Mouse (Mus musculus) heart, embryonic 11.5 days (tissue): ENCODE results near the gene Naga. TPM values are rescaled to one million over a fixed set of nuclear protein-coding genes. Genes with fewer than 3 reads are reported as not detected.

Source experiments
- ATAC-seq: fragments of 200-750 bp; cut with Nextera tagmentation; replicated peaks from 2 replicates; pipeline ENCODE4 v1.8.0; 2017; ENCODE audit warnings: moderate library complexity; ENCODE audit not compliant: insufficient number of reproducible peaks, low FRiP score, low TSS enrichment
- H3K27ac ChIP-seq: fragments of 300-500 bp; sonication (generic); 2 replicates; pipeline ENCODE4 v1.5.1; 2014; ENCODE audit warnings: mild to moderate bottlenecking, low read depth, low read length
- H3K27me3 ChIP-seq: fragments of 300-500 bp; sonication (generic); 2 replicates; pipeline ENCODE4 v1.6.1; 2014; ENCODE audit warnings: mild to moderate bottlenecking, low read length, mixed read lengths; ENCODE audit not compliant: control insufficient read depth, insufficient read depth
- H3K36me3 ChIP-seq: fragments of 300-500 bp; sonication (generic); 2 replicates; pipeline ENCODE4 v1.6.1; 2014; ENCODE audit warnings: mild to moderate bottlenecking, low read length, moderate library complexity, mixed read lengths; ENCODE audit not compliant: control insufficient read depth, insufficient read depth
- H3K4me1 ChIP-seq: fragments of 300-500 bp; sonication (generic); 2 replicates; pipeline ENCODE4 v1.6.1; 2014; ENCODE audit warnings: low read length; ENCODE audit not compliant: control insufficient read depth, insufficient read depth
- H3K4me2 ChIP-seq: fragments of 300-500 bp; sonication (generic); 2 replicates; pipeline ENCODE4 v1.6.1; 2014; ENCODE audit warnings: mild to moderate bottlenecking, moderate library complexity
- H3K4me3 ChIP-seq: fragments of 300-500 bp; sonication (generic); 2 replicates; pipeline ENCODE4 v1.5.1; 2014; ENCODE audit warnings: low read depth, low read length
- H3K9ac ChIP-seq: fragments of 300-500 bp; sonication (generic); 2 replicates; pipeline ENCODE4 v1.6.1; 2014; ENCODE audit warnings: mild to moderate bottlenecking, low read depth, low read length, moderate library complexity
- H3K9me3 ChIP-seq: fragments of 300-500 bp; sonication (generic); replicated peaks from 2 replicates; pipeline ENCODE4 v1.6.1; 2016; ENCODE audit warnings: low read length; ENCODE audit not compliant: control insufficient read depth
- WGBS: fragments of 180-500 bp; shearing (Covaris S2); extraction: QIAGEN DNeasy Blood & Tissue Kit; methylation state at CpG from one replicate; pipeline ENCODE4 v1.1.7; 2014; ENCODE audit not compliant: insufficient replicate concordance; 5-methylcytosine and 5-hydroxymethylcytosine counted together
- polyA plus RNA-seq: library from polyadenylated mRNA; unstranded; fragments of >200 nt; fragmentation: Nextera tagmentation; extraction: Ambion mirVana; gene quantifications from 2 replicates; pipeline ENCODE4 v1.2.1, GENCODE M21; 2014

Gene Naga
- polyA plus RNA-seq, 1 experiment from 2014 or later: 38.7 TPM

DNA sequence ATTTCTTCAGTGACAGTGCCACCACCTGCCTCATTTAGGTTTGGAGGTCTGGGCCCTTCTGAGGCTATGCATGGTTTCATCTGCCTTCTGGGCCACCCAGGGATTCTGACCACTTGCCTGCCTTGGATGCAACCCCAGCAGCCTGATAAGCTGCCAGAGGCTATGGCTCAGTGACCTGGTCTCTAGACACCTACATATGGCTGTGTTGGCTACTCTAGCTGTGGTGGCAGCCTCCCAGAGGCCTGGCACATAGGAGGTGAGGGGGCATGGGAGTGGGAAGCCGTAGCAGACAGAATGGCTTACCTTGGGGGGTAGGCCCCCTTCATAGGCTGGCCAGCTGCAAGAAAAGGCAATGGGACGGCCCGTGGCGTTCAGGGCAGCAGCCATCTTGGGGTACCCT, 3.5 kb downstream of the Naga start:
- no peak for ATAC-seq
- Histone ChIP-seq H3K9me3 (no peaks in the 10 kb centered on the region), H3K27me3 (no peaks in the 10 kb centered on the region), H3K4me1 (peaks cover 19% of the 10 kb centered on the region), H3K4me3 (no peak overlapping the region), H3K4me2 (no peak overlapping the region), H3K27ac (no peak overlapping the region), H3K9ac (no peak overlapping the region), H3K36me3 (peaks cover 8% of the 10 kb centered on the region)
- WGBS: 91% methylated on average over 4 of the region's 4 CpGs

DNA sequence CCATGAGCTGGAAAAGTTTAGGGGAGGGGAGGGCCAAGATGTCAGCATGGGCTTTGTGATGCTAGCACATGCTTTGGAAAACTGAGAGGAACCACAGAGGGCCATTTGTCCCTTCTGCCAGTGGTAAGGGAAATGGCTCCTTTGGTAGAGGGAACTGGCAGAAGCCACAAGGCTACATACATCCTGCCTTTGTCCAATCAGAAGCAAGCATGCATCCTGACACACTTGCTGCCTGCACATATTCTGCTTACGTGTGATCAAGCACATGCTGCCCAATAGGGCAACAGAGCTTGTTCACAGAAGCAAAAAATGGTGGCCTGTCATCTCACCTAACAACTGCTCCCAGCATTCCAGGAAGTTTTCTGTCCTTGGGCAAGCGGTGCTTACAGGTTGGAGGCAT, 13.3 kb downstream of the Naga start:
- H3K27ac ChIP-seq: no peak overlapping the region
- peaks cover 3% of the 10 kb centered on the region; the same call in 1 of the 2 replicates for H3K36me3 ChIP-seq
- no peak overlapping the region for H3K4me3 ChIP-seq
- no peak for ATAC-seq
- no peaks in the 10 kb centered on the region for H3K4me1 ChIP-seq
- H3K9me3 ChIP-seq: no peaks in the 10 kb centered on the region
- WGBS: 70% methylated on average over 2 of the region's 2 CpGs
- H3K27me3 ChIP-seq: no peaks in the 10 kb centered on the region
- H3K4me2 ChIP-seq: no peak overlapping the region
- no peak overlapping the region for H3K9ac ChIP-seq

DNA sequence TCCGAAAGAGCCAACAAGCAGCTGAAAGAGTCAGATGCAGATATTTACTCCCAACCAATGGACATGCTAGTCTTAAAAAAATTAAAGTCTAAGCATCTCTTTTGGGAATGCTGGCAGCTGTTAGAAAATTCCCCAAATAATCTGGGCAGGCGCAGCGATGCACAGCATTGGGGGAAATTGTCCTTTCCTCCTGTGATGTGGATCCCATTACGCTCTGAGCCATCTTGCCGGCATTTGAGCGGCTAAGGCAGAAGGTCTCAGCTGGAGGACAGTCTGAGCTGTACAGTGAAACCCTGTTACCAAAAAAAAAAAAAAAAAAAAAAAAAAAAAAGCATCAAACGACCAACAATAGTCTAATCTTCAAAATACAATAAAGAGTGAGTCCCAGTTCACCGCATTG, 16.5 kb downstream of the Naga start:
- no peak for ATAC-seq
- H3K4me3 ChIP-seq: no peak overlapping the region
- no peak overlapping the region for H3K9ac ChIP-seq
- no peak overlapping the region for H3K4me2 ChIP-seq
- H3K27ac ChIP-seq: no peak overlapping the region
- H3K36me3 ChIP-seq: no peaks in the 10 kb centered on the region
- no peaks in the 10 kb centered on the region for H3K27me3 ChIP-seq
- H3K9me3 ChIP-seq: no peaks in the 10 kb centered on the region
- H3K4me1 ChIP-seq: no peaks in the 10 kb centered on the region
- WGBS: 82% methylated on average over 8 of the region's 8 CpGs

DNA sequence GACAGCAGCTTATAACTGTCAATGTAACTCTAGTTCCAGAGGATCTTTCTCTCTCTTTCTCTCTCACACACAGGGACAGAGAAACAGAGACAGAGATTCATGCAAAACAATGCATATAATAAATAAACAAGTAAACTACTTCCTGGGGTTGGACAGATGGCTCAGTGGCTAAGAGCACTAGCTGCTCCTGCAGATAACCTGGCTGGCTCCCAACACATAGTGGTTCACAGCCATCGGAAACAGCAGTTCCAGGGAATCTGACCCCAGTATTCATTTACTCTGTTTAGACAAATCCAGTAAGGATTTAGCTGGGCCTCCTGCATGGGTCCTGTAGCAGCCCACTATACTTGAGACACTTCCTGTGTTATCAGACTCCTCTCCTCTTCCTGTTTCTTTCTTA, 19.1 kb downstream of the Naga start:
- WGBS: 56% methylated on average over 1 of the region's 1 CpGs
- no peak overlapping the region for H3K9ac ChIP-seq
- no peak overlapping the region for H3K4me2 ChIP-seq
- H3K27me3 ChIP-seq: no peaks in the 10 kb centered on the region
- no peaks in the 10 kb centered on the region for H3K36me3 ChIP-seq
- no peak overlapping the region for H3K27ac ChIP-seq
- no peaks in the 10 kb centered on the region for H3K9me3 ChIP-seq
- no peak overlapping the region for H3K4me3 ChIP-seq
- H3K4me1 ChIP-seq: no peaks in the 10 kb centered on the region
- no peak for ATAC-seq

DNA sequence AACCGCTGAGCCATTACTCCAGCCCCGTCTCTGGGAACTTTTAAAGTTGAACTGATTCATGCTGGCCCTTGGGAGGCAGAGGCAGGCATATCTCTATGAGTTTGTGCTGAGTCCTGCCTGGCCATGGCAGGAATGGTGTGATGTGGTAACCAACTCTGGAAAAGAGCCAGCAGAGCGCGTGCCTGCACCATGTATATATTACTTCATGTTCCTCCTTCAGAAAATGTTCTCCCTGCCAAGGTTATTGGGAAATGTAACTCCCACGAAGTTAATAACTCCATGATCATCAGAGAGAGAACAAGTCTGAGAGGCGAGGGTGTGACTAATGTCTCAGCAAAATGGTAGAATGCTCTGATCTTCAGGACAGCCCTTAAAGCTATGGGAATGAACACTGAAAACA, 20.9 kb downstream of the Naga start:
- Histone ChIP-seq H3K4me3 (no peak overlapping the region), H3K4me1 (no peaks in the 10 kb centered on the region), H3K36me3 (no peaks in the 10 kb centered on the region), H3K9ac (no peak overlapping the region), H3K27me3 (no peaks in the 10 kb centered on the region), H3K27ac (no peak overlapping the region), H3K9me3 (no peaks in the 10 kb centered on the region), H3K4me2 (no peak overlapping the region)
- no peak for ATAC-seq
- WGBS: 85% methylated on average over 6 of the region's 6 CpGs

DNA sequence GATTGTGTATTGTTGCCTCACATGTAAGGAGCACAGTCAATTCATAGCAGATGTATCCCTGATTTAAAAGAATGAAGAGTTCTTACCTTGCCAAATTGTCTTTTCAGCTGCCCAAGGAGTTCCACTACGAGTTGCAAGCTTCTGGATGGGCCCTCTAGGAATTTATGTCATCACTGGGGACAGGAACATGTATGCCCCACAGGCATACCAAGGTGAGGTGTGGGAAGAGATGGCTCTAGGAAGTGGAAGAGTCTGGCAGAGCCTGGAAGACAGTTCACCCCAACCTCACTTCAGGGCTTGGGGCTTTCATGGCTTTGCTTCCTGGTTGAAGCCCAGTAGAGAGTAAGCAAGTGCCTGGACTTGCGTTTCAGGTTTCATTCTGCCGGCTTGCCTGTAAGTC, 30.3 kb downstream of the Naga start:
- Histone ChIP-seq H3K36me3 (no peaks in the 10 kb centered on the region), H3K4me1 (no peaks in the 10 kb centered on the region), H3K9ac (no peak overlapping the region), H3K27ac (no peak overlapping the region), H3K4me3 (no peak overlapping the region), H3K4me2 (no peak overlapping the region), H3K27me3 (no peaks in the 10 kb centered on the region), H3K9me3 (no peaks in the 10 kb centered on the region)
- WGBS: 77% methylated on average over 3 of the region's 3 CpGs
- ATAC-seq: no peak

DNA sequence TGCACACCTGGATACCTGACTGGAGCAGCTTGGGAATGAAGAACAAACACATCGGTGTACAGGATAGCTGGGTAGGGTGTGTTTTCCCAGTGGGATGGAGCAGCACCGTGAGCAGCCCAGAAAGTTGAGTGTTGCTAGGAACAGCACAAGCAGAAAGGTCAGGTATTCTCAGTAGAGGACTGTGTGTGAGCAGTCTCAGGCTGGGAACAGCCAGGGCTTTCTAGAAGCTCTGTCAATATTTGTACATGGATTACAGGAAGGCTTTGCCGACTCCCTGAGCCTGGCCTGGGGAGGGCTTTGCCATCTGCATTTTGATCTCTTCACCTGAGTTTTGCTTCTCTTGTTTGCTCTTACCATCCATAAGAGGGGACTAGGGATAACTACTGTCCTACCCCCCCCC, 31.6 kb downstream of the Naga start:
- no peaks in the 10 kb centered on the region for H3K27me3 ChIP-seq
- no peak overlapping the region for H3K4me3 ChIP-seq
- H3K36me3 ChIP-seq: no peaks in the 10 kb centered on the region
- H3K4me2 ChIP-seq: no peak overlapping the region
- ATAC-seq: no peak
- H3K9ac ChIP-seq: no peak overlapping the region
- no peaks in the 10 kb centered on the region for H3K4me1 ChIP-seq
- no peak overlapping the region for H3K27ac ChIP-seq
- WGBS: 68% methylated on average over 3 of the region's 3 CpGs
- H3K9me3 ChIP-seq: no peaks in the 10 kb centered on the region

DNA sequence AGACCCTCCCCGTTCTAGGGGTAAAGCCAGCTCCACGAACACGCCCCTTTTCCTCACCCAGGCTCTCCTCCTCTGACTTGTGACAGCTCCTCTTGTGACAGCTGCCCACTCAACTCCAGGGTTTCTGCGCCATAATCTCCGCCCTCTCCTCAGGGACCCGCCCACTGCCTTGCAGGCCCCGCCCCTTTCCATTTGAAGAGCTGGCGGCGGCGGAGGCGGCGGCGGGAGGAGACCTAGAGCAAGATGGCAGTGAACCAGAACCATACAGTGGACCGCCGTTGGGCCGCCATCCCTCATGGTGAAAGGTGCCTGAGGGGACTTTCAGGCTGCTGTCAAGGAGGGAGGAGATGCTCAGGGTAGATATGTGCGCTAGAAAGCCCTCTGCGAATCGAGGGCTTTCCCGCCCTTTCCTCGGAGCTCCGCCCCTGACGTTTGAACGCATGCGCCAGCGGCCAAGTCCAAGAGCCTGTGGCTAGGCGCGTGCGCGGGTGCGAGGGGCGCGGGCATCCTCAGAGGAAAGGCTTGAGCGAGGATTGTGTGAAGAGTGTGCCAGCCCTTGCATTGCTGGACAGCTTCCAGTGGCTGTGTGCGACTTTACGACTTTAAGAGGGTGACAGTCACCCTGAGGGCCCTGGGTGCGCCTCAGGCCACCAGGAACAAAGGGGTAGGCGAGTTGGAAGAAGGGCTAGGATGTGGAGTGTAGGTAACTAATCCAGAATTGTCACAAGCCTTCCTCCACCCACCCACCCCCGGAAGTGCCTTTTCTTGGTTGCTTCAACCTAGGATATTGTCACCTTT, 39.8 kb downstream of the Naga start, which contains the start of gene Wbp2nl:
Wbp2nl (plus strand) TSS at position 191 of the 798 bp plus-strand sequence.
- H3K9me3 ChIP-seq: no peaks in the 10 kb centered on the region
- peak within 1 kb of the TSS; percentile 50 for H3K4me2 ChIP-seq
- 48% methylated on average over 39 of the region's 39 CpGs for WGBS
- no peaks in the 10 kb centered on the region for H3K36me3 ChIP-seq
- H3K27ac ChIP-seq: no peak within 1 kb of the TSS
- H3K4me1 ChIP-seq: no peaks in the 10 kb centered on the region
- no peaks in the 10 kb centered on the region for H3K27me3 ChIP-seq
- no peak within 1 kb of the TSS for H3K9ac ChIP-seq
- H3K4me3 ChIP-seq: no peak within 1 kb of the TSS
- peak; percentile 65 for ATAC-seq

DNA sequence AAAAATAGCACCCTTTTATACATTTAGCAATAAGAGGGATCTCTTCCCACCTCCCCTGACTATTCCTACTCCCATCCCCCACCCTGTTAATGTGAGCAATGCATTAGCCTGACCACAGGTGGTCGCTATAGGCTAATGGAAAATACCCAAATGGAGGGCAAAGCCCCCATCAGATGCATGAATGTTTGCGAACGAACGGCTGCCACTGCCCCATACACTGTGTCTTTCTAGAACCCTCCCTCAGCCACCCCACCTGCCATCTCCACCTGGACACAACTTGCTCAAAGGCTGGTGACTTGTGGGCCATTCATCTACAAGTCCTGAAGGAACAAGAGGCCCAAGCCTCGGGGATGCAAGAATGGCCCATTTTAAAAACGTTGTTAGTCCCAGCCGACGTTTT, 44.7 kb downstream of the Naga start:
- peaks cover 10% of the 10 kb centered on the region for H3K4me1 ChIP-seq
- H3K9me3 ChIP-seq: no peaks in the 10 kb centered on the region
- H3K4me3 ChIP-seq: no peak overlapping the region
- no peak overlapping the region for H3K27ac ChIP-seq
- 47% methylated on average over 8 of the region's 8 CpGs for WGBS
- no peaks in the 10 kb centered on the region for H3K27me3 ChIP-seq
- no peak overlapping the region for H3K9ac ChIP-seq
- no peak overlapping the region for H3K4me2 ChIP-seq
- no peaks in the 10 kb centered on the region for H3K36me3 ChIP-seq
- no peak for ATAC-seq
